Comparison of ENCODE assay signal across 16 mouse cellular contexts in the genomic region with DNA sequence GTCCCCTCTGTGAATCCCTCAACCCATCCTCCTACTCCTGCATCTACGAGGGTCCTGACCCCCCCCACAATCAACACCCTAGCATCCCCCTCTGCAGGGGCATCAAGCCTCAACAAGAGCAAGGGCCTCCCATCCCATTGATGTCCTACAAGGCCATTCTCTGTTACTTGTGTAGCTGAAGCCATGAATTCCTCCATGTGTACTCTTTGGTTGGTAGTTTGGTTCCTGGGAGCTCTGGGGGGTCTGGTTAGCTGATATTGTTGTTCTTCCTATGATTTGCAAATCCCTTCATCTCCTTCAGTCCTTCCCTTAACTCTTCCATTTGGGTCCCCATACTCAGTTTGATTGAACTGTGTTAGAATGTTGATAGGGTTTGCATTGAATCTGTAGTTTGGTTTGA.
"Had no signal": no experiment of that assay in that cellular context is flagged by ENCODE, and none has a peak within 500 bp of the region (broad histone marks: within the 10 kb centered on the region; RNA-seq: fewer than 3 reads in every experiment).

No protein-coding gene starts in this region.

- H3K4me1 ChIP-seq: neural tube, embryonic 13.5 days; neural tube, embryonic 15.5 days; stomach, embryonic 15.5 days had no signal

- H3K9ac ChIP-seq: neural tube, embryonic 13.5 days; neural tube, embryonic 15.5 days; stomach, embryonic 15.5 days had no signal

- H3K27me3 ChIP-seq: neural tube, embryonic 13.5 days; neural tube, embryonic 15.5 days; stomach, embryonic 15.5 days had no signal

- H3K36me3 ChIP-seq: neural tube, embryonic 13.5 days; neural tube, embryonic 15.5 days; stomach, embryonic 15.5 days had no signal

- DNase-seq: retina, postnatal 1 day; right cerebral cortex, adult 18-20 months; right cerebral cortex, postnatal 14 days; right cerebral cortex, postnatal 25 days; right cerebral cortex, postnatal 4 days; spleen, adult 18-20 months; thymus, adult 18-20 months; thymus, adult 2 months; thymus, postnatal 14 days; thymus, postnatal 25 days; thymus, postnatal 36 days; thymus, postnatal 4 days had no signal

- H3K27ac ChIP-seq: neural tube, embryonic 13.5 days; neural tube, embryonic 15.5 days; stomach, embryonic 15.5 days; stomach, postnatal 0 days had no signal

- H3K4me2 ChIP-seq: neural tube, embryonic 13.5 days; neural tube, embryonic 15.5 days; stomach, embryonic 15.5 days had no signal

- H3K4me3 ChIP-seq: neural tube, embryonic 13.5 days; neural tube, embryonic 15.5 days; stomach, embryonic 15.5 days had no signal

- H3K9me3 ChIP-seq: neural tube, embryonic 13.5 days; neural tube, embryonic 15.5 days; stomach, embryonic 15.5 days had no signal
